Mouse (Mus musculus) spleen, adult 2 months (tissue): Measurements from ENCODE around the gene Med12l. TPM values are rescaled to one million over a fixed set of nuclear protein-coding genes. Genes with fewer than 3 reads are reported as not detected.

ENCODE experiments used
- DNase-seq, 2 experiments: peaks; one replicate each; pipeline versions ENCODE4 v3.0.0 to v3.0.0-alpha.2; 2012 to 2021; ENCODE audit warnings: low spot score in 2 of 2, low read depth in 1 of 2
- H3K27ac ChIP-seq: fragments of 200-500 bp; 2 replicates; pipeline ENCODE4 v1.5.1; 2012; ENCODE audit warnings: low read length, inconsistent platforms; ENCODE audit not compliant: insufficient read depth
- H3K27me3 ChIP-seq: fragments of 200-500 bp; 2 replicates; pipeline ENCODE4 v1.6.1; 2012; ENCODE audit warnings: mild to moderate bottlenecking, moderate library complexity, low read length, inconsistent platforms; ENCODE audit not compliant: control insufficient read depth, insufficient read depth
- H3K36me3 ChIP-seq: fragments of 200-500 bp; 2 replicates; pipeline ENCODE4 v1.6.1; 2012; ENCODE audit warnings: mild to moderate bottlenecking, low read length, inconsistent platforms; ENCODE audit not compliant: control insufficient read depth, insufficient read depth
- H3K4me1 ChIP-seq: fragments of 200-500 bp; 2 replicates; pipeline ENCODE4 v1.6.1; 2011; ENCODE audit warnings: inconsistent platforms; ENCODE audit not compliant: control insufficient read depth, insufficient read depth, insufficient read length
- H3K4me3 ChIP-seq: fragments of 200-500 bp; 2 replicates; pipeline ENCODE4 v1.5.1; 2011; ENCODE audit warnings: mild to moderate bottlenecking, inconsistent platforms; ENCODE audit not compliant: insufficient read depth, insufficient read length; ENCODE audit errors: extremely low read depth
- CTCF ChIP-seq: fragments of 200-500 bp; IDR thresholded peaks from 2 replicates; pipeline ENCODE4 v1.5.1; 2011; ENCODE audit warnings: mild to moderate bottlenecking, inconsistent platforms; ENCODE audit not compliant: insufficient read depth, insufficient read length, insufficient replicate concordance; ENCODE audit errors: extremely low read depth
- POLR2A ChIP-seq: fragments of 200-500 bp; IDR thresholded peaks from 2 replicates; pipeline ENCODE4 v1.6.1; 2011; ENCODE audit warnings: low read depth, low read length, inconsistent platforms
- WGBS: fragments of 180-500 bp; shearing (Covaris S2); methylation state at CpG from one replicate; pipeline ENCODE4 v1.1.7; 2018; 5-methylcytosine and 5-hydroxymethylcytosine counted together
- polyA plus RNA-seq: library from polyadenylated mRNA; depleted of rRNA; stranded (reverse); fragments of >200 nt; gene quantifications from 2 replicates; pipeline ENCODE4 v1.2.3, GENCODE M21; 2012

The Med12l gene
- polyA plus RNA-seq, 1 experiment: 2.0 TPM

DNA sequence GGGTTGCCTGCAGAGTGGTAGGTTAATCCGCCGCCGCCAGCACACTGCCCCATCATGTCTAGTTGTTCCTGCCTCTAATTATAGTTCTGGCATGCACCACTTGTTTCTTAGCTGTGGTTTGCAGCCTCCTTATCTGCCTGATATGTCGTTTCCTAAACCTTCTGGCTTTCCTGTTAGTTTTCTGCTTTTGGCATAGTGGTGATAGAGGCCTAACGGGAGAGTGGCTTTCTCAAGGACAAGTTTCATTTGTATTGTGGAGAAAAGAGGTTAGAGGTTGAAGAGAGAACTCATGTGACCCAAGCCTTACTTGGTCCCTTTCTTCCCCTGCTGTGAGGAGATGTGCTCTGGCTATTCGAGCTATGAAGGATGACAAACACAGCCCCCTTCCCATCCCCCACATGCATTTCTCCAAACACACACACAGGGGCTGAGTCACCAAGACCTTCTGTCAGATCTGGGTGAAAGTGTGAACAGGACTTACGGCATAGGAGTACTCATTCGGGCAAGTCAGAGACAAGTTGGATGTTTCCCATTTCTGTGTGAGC lies 108.4 kb downstream of the Med12l start:
- no peak for DNase-seq
- WGBS: 12% methylated on average over 8 of the region's 8 CpGs
- Histone ChIP-seq H3K4me1 (peaks cover 8% of the 10 kb centered on the region), H3K27ac (peak overlapping the region; percentile 59; the same call in 1 of the 2 replicates), H3K4me3 (no peak overlapping the region), H3K27me3 (no peaks in the 10 kb centered on the region), H3K36me3 (no peaks in the 10 kb centered on the region)
- TF ChIP-seq POLR2A (no peak), CTCF (no peak)

DNA sequence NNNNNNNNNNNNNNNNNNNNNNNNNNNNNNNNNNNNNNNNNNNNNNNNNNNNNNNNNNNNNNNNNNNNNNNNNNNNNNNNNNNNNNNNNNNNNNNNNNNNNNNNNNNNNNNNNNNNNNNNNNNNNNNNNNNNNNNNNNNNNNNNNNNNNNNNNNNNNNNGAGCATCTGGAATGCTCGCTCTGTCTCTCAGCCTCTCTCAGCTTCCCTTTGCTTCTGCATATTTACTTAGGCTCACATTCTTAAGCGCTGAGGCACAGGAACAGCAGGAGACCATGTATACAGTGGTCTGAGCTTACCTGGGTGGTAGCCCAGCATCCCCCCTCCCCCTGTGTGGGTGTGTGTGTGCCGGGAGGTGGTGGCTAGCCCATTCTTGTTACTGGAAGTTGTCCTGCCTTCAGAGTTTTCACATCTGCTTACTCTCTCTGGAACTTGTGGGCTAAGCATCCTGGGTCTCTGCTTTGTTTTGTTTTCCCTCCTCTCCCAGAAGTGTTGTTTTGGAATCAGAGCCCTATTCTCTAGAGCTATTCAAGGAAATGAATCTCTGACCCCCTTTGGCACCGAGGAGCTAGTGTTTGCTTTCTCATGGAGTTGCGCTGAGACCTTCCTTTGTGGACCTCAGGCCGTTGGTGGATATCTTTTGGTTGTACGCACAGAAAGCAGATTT lies 115.6 kb downstream of the Med12l start:
- 79% methylated on average over 7 of the region's 7 CpGs for whole genome bisulfite sequencing

DNA sequence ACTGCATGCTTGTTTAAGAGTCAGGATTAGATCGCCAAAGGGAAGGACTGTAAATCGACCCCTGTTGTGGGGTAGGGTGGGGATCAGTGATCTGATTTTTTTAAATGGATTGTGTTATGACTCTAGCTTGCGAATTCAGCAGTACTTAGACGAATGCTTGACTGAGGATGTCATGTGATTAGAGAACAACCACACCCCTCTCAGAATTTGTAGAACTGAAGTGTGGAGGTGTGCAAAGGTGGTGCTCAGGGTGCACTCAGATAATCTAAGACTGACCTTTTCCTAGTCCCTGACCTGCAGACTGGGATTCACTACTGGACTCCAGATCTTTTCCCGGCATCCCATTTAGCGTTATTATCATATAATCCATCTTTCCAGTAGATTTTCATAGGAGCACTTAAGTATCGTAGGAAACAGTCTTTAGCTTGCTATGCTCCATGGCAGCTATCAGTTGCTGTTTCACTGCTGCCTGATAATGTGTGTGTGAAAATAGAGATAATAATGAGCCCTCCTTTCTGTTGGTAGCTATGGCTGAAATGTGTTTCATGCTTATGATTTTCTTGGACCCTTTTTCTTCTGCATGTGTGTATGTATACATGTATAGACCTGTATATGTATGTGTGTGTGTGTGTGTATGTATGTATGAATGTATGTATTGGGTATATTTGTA lies 116.3 kb downstream of the Med12l start:
- 83% methylated on average over 7 of the region's 7 CpGs for WGBS
- no peak overlapping the region for H3K4me3 ChIP-seq
- no peak overlapping the region for H3K27ac ChIP-seq
- no peaks in the 10 kb centered on the region for H3K36me3 ChIP-seq
- peaks cover 3% of the 10 kb centered on the region for H3K4me1 ChIP-seq
- no peaks in the 10 kb centered on the region for H3K27me3 ChIP-seq
- DNase-seq: no peak
- TF ChIP-seq CTCF: no peak
- no peak for TF ChIP-seq POLR2A

More for the DNA sequence above, 115.6 kb downstream of the Med12l start:
- Histone ChIP-seq H3K4me1 (peaks cover 3% of the 10 kb centered on the region), H3K27ac (no peak overlapping the region; the same call in 1 of the 2 replicates), H3K36me3 (no peaks in the 10 kb centered on the region), H3K27me3 (no peaks in the 10 kb centered on the region), H3K4me3 (no peak overlapping the region)
- TF ChIP-seq POLR2A: no peak
- TF ChIP-seq CTCF: no peak
- no peak for DNase-seq

DNA sequence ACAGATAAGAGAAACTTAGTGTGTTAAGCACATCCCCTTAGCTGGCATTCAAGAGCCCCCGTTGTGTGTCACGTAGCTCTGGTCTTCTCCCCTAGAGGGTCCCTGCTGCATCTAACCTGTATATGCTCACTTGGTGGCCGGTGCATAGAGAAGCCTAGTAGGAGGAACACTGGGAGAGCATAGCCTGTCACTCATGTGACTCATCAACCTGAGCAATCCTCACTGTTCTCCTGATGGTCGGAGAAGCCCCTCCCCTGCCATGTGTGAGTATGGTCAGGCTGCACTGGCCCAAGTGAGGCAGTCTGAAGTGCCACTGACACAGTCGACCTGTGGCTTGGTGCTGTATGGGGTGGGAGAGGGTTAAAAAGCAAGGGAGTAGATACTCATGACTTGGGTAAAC lies 119.4 kb downstream of the Med12l start:
- no peaks in the 10 kb centered on the region for H3K36me3 ChIP-seq
- no peak overlapping the region for H3K27ac ChIP-seq
- H3K27me3 ChIP-seq: no peaks in the 10 kb centered on the region
- no peak for TF ChIP-seq POLR2A
- TF ChIP-seq CTCF: no peak
- DNase-seq: no peak
- no peak overlapping the region for H3K4me3 ChIP-seq
- no peaks in the 10 kb centered on the region for H3K4me1 ChIP-seq
- WGBS: 76% methylated on average over 5 of the region's 5 CpGs

DNA sequence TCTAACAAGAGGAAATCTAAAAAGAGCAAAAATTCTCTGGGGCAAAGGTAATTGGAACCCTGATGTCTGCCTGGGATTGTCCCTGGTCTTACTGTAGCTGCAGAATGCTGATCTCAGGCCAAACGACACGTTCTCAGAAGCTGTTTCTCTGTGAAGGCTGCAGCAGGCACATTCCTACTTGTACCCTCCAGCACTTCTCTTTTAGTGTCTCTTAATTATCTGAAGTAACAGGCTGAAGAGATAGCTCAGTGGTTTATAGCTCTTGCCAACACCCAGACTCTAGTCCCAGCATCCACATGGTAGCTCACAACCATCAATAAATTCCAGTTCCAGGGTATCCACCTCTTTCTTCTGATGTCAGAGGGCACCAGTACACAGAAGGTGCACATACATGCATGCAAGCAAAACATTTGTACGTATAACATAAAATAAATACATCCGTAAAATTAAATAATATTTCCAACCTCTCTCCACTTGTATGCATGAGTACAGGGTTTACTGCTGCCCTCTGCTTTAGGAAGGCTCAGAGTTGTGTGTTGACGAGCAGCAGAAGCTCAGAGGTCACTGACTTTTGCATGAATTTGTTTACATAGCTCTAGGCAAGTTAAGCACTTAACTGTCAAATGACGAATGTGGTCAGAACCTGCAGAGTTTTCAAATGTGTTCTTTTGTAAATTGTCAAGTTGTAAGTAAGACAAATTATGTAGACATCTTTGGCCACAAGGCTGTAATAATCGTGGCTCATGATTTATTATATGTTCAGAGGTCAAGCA lies 120.3 kb downstream of the Med12l start:
- no peak for TF ChIP-seq POLR2A
- no peak for TF ChIP-seq CTCF
- Histone ChIP-seq H3K4me3 (no peak overlapping the region), H3K36me3 (no peaks in the 10 kb centered on the region), H3K27ac (no peak overlapping the region), H3K27me3 (no peaks in the 10 kb centered on the region), H3K4me1 (peaks cover 3% of the 10 kb centered on the region; the same call in 1 of the 2 replicates)
- 54% methylated on average over 7 of the region's 7 CpGs for WGBS
- no peak for DNase-seq

DNA sequence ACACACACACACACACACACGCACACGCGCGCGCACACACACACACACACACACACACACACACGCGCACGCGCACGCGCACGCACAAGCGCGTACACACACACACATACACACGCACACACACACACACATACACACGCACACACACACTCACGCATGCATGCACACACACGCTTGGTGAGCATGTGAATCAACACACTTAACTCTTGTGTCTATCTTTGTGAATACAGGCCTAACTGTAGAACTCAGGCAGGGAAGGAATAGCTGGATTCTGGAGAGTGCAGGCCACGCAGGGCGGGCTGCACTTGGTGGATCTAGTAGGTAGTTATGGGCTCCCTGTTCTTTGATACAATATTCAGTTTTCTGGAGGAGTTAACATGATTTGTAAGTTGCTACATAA lies 123.1 kb downstream of the Med12l start:
- Histone ChIP-seq H3K4me3 (no peak overlapping the region), H3K4me1 (peaks cover 8% of the 10 kb centered on the region; the same call in 1 of the 2 replicates), H3K27ac (no peak overlapping the region), H3K36me3 (no peaks in the 10 kb centered on the region), H3K27me3 (no peaks in the 10 kb centered on the region)
- DNase-seq: no peak
- 81% methylated on average over 20 of the region's 20 CpGs for WGBS
- TF ChIP-seq CTCF: no peak
- TF ChIP-seq POLR2A: no peak

DNA sequence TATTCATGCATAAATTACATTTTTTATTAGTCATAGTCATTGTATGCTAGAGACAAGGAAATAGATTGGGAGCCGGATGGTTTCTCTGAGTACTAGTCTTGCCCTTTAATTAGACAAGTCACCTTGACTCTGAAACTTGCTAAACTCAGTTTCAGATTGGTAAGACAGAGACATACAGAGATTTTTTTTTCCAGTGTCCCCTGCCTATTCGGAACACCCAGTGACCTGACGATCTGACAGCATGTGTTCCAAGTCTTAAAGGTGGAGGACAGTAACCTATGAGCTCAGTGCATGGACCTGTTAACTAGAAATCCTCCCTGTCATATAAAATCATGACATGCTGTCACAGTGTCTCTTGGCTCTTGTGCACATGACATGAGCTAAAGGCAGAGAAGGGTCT lies 123.9 kb downstream of the Med12l start:
- no peak for TF ChIP-seq CTCF
- TF ChIP-seq POLR2A: no peak
- Histone ChIP-seq H3K27ac (no peak overlapping the region), H3K4me3 (no peak overlapping the region), H3K27me3 (no peaks in the 10 kb centered on the region), H3K36me3 (no peaks in the 10 kb centered on the region), H3K4me1 (peaks cover 8% of the 10 kb centered on the region; the same call in 1 of the 2 replicates)
- 44% methylated on average over 3 of the region's 3 CpGs for WGBS
- no peak for DNase-seq
